Mouse (Mus musculus) MEL (cell line): ENCODE results near the gene Megf6. TPM values are rescaled to one million over a fixed set of nuclear protein-coding genes. Genes with fewer than 3 reads are reported as not detected.

Source experiments
- DNase-seq: peaks from one replicate; pipeline ENCODE4 v3.0.0; 2011; ENCODE audit warnings: low read depth, low spot score
- H3K27ac ChIP-seq: 2 replicates; pipeline ENCODE4 v1.5.1; 2012; ENCODE audit warnings: low read depth, mild to moderate bottlenecking, control low read depth, low read length, moderate library complexity; ENCODE audit not compliant: control insufficient read depth
- H3K27me3 ChIP-seq, 2 experiments: fragments of 150-350 bp in 1 of 2; sonication (generic) in 1 of 2; 2 replicates each; pipeline ENCODE4 v1.6.1; 2012; ENCODE audit warnings: low read length in 2 of 2, mild to moderate bottlenecking in 2 of 2, improper control_type of control experiment in 1 of 2, moderate library complexity in 1 of 2; ENCODE audit not compliant: insufficient read depth in 2 of 2, control insufficient read depth in 1 of 2
- H3K36me3 ChIP-seq, 2 experiments: 2 replicates each; pipeline ENCODE4 v1.6.1; 2012 to 2014; ENCODE audit warnings: low read length in 2 of 2, improper control_type of control experiment in 1 of 2, inconsistent platforms in 1 of 2, mild to moderate bottlenecking in 1 of 2; ENCODE audit not compliant: insufficient read depth in 2 of 2, control insufficient read depth in 1 of 2
- H3K4me1 ChIP-seq, 2 experiments: fragments of 150-350 bp in 1 of 2; sonication (generic) in 1 of 2; 2 replicates each; pipeline ENCODE4 v1.6.1; 2012; ENCODE audit warnings: low read length in 2 of 2, improper control_type of control experiment in 1 of 2, mild to moderate bottlenecking in 1 of 2; ENCODE audit not compliant: insufficient read depth in 2 of 2, control insufficient read depth in 1 of 2
- H3K4me3 ChIP-seq, 2 experiments: fragments of 150-350 bp in 1 of 2; sonication (generic) in 1 of 2; 2 replicates each; pipeline ENCODE4 v1.5.1; 2012; ENCODE audit warnings: low read depth in 2 of 2, low read length in 2 of 2, mild to moderate bottlenecking in 2 of 2, moderate library complexity in 2 of 2, control low read depth in 1 of 2, improper control_type of control experiment in 1 of 2; ENCODE audit not compliant: control insufficient read depth in 1 of 2, insufficient read depth in 1 of 2
- H3K79me2 ChIP-seq: 2 replicates; pipeline ENCODE4 v1.6.1; 2012; ENCODE audit warnings: mild to moderate bottlenecking, low read length, moderate library complexity; ENCODE audit not compliant: control insufficient read depth, poor library complexity, insufficient read depth
- H3K9ac ChIP-seq: 2 replicates; pipeline ENCODE4 v1.6.1; 2012; ENCODE audit warnings: low read depth, mild to moderate bottlenecking, control low read depth, low read length, moderate library complexity; ENCODE audit not compliant: control insufficient read depth, poor library complexity, severe bottlenecking
- H3K9me3 ChIP-seq: fragments of 150-350 bp; sonication (generic); replicated peaks from 2 replicates; pipeline ENCODE4 v1.6.1; 2012; ENCODE audit warnings: mild to moderate bottlenecking, low read length, improper control_type of control experiment, moderate library complexity; ENCODE audit not compliant: insufficient read depth
- BHLHE40 ChIP-seq: IDR thresholded peaks from 2 replicates; pipeline ENCODE4 v1.6.1; 2012; ENCODE audit warnings: low read depth, mild to moderate bottlenecking, inconsistent platforms, low read length, improper control_type of control experiment, borderline replicate concordance
- CHD2 ChIP-seq: IDR thresholded peaks from 2 replicates; pipeline ENCODE4 v1.6.1; 2011; ENCODE audit warnings: low read length, improper control_type of control experiment
- E2F4 ChIP-seq: IDR thresholded peaks from 2 replicates; pipeline ENCODE4 v1.6.1; 2011; ENCODE audit warnings: low read depth, low read length, improper control_type of control experiment, borderline replicate concordance
- ELF1 ChIP-seq: IDR thresholded peaks from 2 replicates; pipeline ENCODE4 v1.6.1; 2014; ENCODE audit warnings: low read depth, mild to moderate bottlenecking, inconsistent platforms, low read length, improper control_type of control experiment, moderate library complexity
- EP300 ChIP-seq, 2 experiments: IDR thresholded peaks; 2 replicates each; pipeline ENCODE4 v1.6.1; 2011; ENCODE audit warnings: improper control_type of control experiment in 2 of 2, low read length in 2 of 2, low read depth in 1 of 2, mild to moderate bottlenecking in 1 of 2
- ETS1 ChIP-seq: IDR thresholded peaks from 2 replicates; pipeline ENCODE4 v1.6.1; 2012; ENCODE audit warnings: low read depth, mild to moderate bottlenecking, inconsistent platforms, low read length, improper control_type of control experiment, moderate library complexity
- GATA1 ChIP-seq: IDR thresholded peaks from 2 replicates; pipeline ENCODE4 v1.6.1; 2011; ENCODE audit warnings: low read depth, low read length, improper control_type of control experiment
- HCFC1 ChIP-seq: IDR thresholded peaks from 2 replicates; pipeline ENCODE4 v1.6.1; 2012; ENCODE audit warnings: low read depth, mild to moderate bottlenecking, inconsistent platforms, low read length, improper control_type of control experiment, moderate library complexity
- MAFK ChIP-seq: IDR thresholded peaks from 2 replicates; pipeline ENCODE4 v1.6.1; 2011; ENCODE audit warnings: low read depth, mild to moderate bottlenecking, low read length, improper control_type of control experiment, borderline replicate concordance
- MAX ChIP-seq: IDR thresholded peaks from 2 replicates; pipeline ENCODE4 v1.6.1; 2011; ENCODE audit warnings: low read length, improper control_type of control experiment
- MEF2A ChIP-seq: IDR thresholded peaks from 2 replicates; pipeline ENCODE4 v1.6.1; 2014; ENCODE audit warnings: low read depth, mild to moderate bottlenecking, inconsistent platforms, low read length, improper control_type of control experiment; ENCODE audit not compliant: poor library complexity, insufficient replicate concordance, severe bottlenecking; ENCODE audit errors: extremely low read depth
- MYB ChIP-seq: IDR thresholded peaks from 2 replicates; pipeline ENCODE4 v1.6.1; 2011; ENCODE audit warnings: mild to moderate bottlenecking, low read depth, low read length, improper control_type of control experiment
- NELFE ChIP-seq: IDR thresholded peaks from 2 replicates; pipeline ENCODE4 v1.6.1; 2011; ENCODE audit warnings: low read depth, low read length, improper control_type of control experiment
- POLR2AphosphoS2 ChIP-seq: IDR thresholded peaks from 2 replicates; pipeline ENCODE4 v1.6.1; 2011; ENCODE audit warnings: low read length, improper control_type of control experiment
- RAD21 ChIP-seq: IDR thresholded peaks from 2 replicates; pipeline ENCODE4 v1.6.1; 2011; ENCODE audit warnings: mild to moderate bottlenecking, low read depth, low read length, improper control_type of control experiment
- RCOR1 ChIP-seq: IDR thresholded peaks from 2 replicates; pipeline ENCODE4 v1.6.1; 2012; ENCODE audit warnings: low read depth, mild to moderate bottlenecking, inconsistent platforms, low read length, improper control_type of control experiment
- SIN3A ChIP-seq: IDR thresholded peaks from 2 replicates; pipeline ENCODE4 v1.6.1; 2012; ENCODE audit warnings: low read length, improper control_type of control experiment, inconsistent platforms
- TAL1 ChIP-seq: IDR thresholded peaks from 2 replicates; pipeline ENCODE4 v1.6.1; 2012; ENCODE audit warnings: mild to moderate bottlenecking, inconsistent platforms, low read length, moderate library complexity, mixed read lengths
- TCF12 ChIP-seq: IDR thresholded peaks from 2 replicates; pipeline ENCODE4 v1.6.1; 2014; ENCODE audit warnings: low read depth, mild to moderate bottlenecking, inconsistent platforms, low read length, improper control_type of control experiment, moderate library complexity
- USF1 ChIP-seq: IDR thresholded peaks from 2 replicates; pipeline ENCODE4 v1.6.1; 2014; ENCODE audit warnings: low read depth, mild to moderate bottlenecking, inconsistent platforms, low read length, improper control_type of control experiment, moderate library complexity
- USF2 ChIP-seq, 2 experiments: IDR thresholded peaks; 2 replicates each; pipeline ENCODE4 v1.6.1; 2011 to 2012; ENCODE audit warnings: improper control_type of control experiment in 2 of 2, low read length in 2 of 2, borderline replicate concordance in 1 of 2, inconsistent platforms in 1 of 2, low read depth in 1 of 2, mild to moderate bottlenecking in 1 of 2; ENCODE audit not compliant: insufficient read depth in 1 of 2
- ZC3H11A ChIP-seq: IDR thresholded peaks from 2 replicates; pipeline ENCODE4 v1.6.1; 2012; ENCODE audit warnings: low read depth, mild to moderate bottlenecking, inconsistent platforms, low read length, improper control_type of control experiment
- ZKSCAN1 ChIP-seq: IDR thresholded peaks from 2 replicates; pipeline ENCODE4 v1.6.1; 2012; ENCODE audit warnings: low read depth, mild to moderate bottlenecking, inconsistent platforms, low read length, improper control_type of control experiment, moderate library complexity
- ZNF384 ChIP-seq: IDR thresholded peaks from 2 replicates; pipeline ENCODE4 v1.6.1; 2012; ENCODE audit warnings: low read depth, mild to moderate bottlenecking, inconsistent platforms, low read length, improper control_type of control experiment
- polyA plus RNA-seq, 2 experiments: library from polyadenylated mRNA; stranded (reverse) in 1 of 2; unstranded in 1 of 2; fragments of >175 nt in 1 of 2; fragments of >200 nt in 1 of 2; gene quantifications; 2 replicates each; pipeline versions ENCODE4 v1.2.1 to v1.2.4; 2012; ENCODE audit warnings: low replicate concordance in 2 of 2, low read depth in 1 of 2; ENCODE audit not compliant: insufficient read length in 2 of 2, insufficient read depth in 1 of 2, missing spikeins in 1 of 2
- total RNA-seq: library from RNA; depleted of rRNA; stranded (reverse); fragments of 300-350 nt; gene quantifications from 2 replicates; pipeline ENCODE4 v1.2.3, GENCODE M21; 2012

Megf6 gene
- total and polyA plus RNA-seq, 3 experiments = 0.07 to 0.12 TPM; not detected in 1

- TF ChIP-seq TCF12 (no peak), CHD2 (no peak), MYB (no peak), RAD21 (no peak), MAX (no peak), EP300 (IDR thresholded peaks at IDR 0.05; ENCODE audit: low read depth in 1 of 2, low read length in 2 of 2) (no peak), ETS1 (no peak), USF1 (no peak)
- TF ChIP-seq, all 39 proteins: peak for 0
- H3K36me3 ChIP-seq = no peaks in the 10 kb centered on the region
- no peak overlapping the region for H3K4me3 ChIP-seq
- H3K9me3 ChIP-seq = no peaks in the 10 kb centered on the region
- H3K27ac ChIP-seq = no peak overlapping the region
- H3K9ac ChIP-seq = no peak overlapping the region
- no peak for DNase-seq
- no peaks in the 10 kb centered on the region for H3K4me1 ChIP-seq
- H3K27me3 ChIP-seq = no peaks in the 10 kb centered on the region
- H3K79me2 ChIP-seq = no peaks in the 10 kb centered on the region
These were observed 142.5 kb downstream of the Megf6 start for GRCm38 (mm10) chr4:154312935-154313621.

DNA sequence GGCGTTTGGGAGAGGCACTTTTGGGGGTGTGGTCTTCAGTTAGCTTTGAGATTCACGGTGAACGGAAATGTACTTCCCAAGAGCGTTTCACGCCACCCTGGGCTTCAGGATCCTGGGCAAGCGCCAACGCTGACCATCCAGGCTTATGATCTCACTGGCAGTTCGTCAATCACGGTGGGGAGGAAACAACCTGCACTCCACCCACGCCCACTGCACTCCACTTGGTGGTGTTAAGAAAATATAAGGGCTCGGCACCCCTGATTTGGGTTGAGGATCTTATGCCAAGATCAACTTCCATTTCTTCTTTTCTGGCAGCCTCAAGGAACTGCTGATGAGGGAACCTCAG is 143.1 kb downstream of the Megf6 start:
- no peaks in the 10 kb centered on the region for H3K9me3 ChIP-seq

More for the DNA sequence above, 143.1 kb downstream of the Megf6 start:
- H3K4me3 ChIP-seq = no peak overlapping the region
- H3K27me3 ChIP-seq = no peaks in the 10 kb centered on the region
- no peak for DNase-seq
- H3K27ac ChIP-seq = no peak overlapping the region
- H3K9ac ChIP-seq = no peak overlapping the region
- H3K79me2 ChIP-seq = no peaks in the 10 kb centered on the region
- H3K4me1 ChIP-seq = no peaks in the 10 kb centered on the region
- no peak for TF ChIP-seq MAFK
- TF ChIP-seq EP300 (IDR thresholded peaks at IDR 0.05; ENCODE audit: low read depth in 1 of 2, low read length in 2 of 2) = no peak
- TF ChIP-seq MEF2A = no peak
- TF ChIP-seq BHLHE40 = no peak
- no peak for TF ChIP-seq GATA1
- TF ChIP-seq USF2 (IDR thresholded peaks at IDR 0.05; ENCODE audit: borderline replicate concordance in 1 of 2, insufficient read depth in 1 of 2, low read depth in 1 of 2, low read length in 2 of 2) = no peak
- no peak for TF ChIP-seq TAL1
- TF ChIP-seq E2F4 = no peak
- TF ChIP-seq ZC3H11A = no peak
- TF ChIP-seq SIN3A = no peak
- TF ChIP-seq POLR2AphosphoS2 = no peak
- no peak for TF ChIP-seq ELF1
- no peak for TF ChIP-seq ETS1
- TF ChIP-seq USF1 = no peak
- TF ChIP-seq ZNF384 = no peak
- TF ChIP-seq TCF12 = no peak
- no peak for TF ChIP-seq ZKSCAN1
- no peak for TF ChIP-seq RCOR1
- no peak for TF ChIP-seq NELFE
- no peak for TF ChIP-seq HCFC1
- H3K36me3 ChIP-seq = no peaks in the 10 kb centered on the region
